Comparison of ENCODE assay signal across 8 mouse cellular contexts in genomic region chr4:152213760-152214480, GRCm38 (mm10). TPM values are rescaled to one million over a fixed set of nuclear protein-coding genes. Genes with fewer than 3 reads are reported as not detected.
A peak's percentile ranks its signal among the peaks of the same experiment; 100 is the strongest.
DNase-seq lines count a peak whose midpoint lies in the region; ATAC-seq and TF ChIP-seq lines count a peak whose summit lies in the region.

No protein-coding gene starts in this region.

- peak; percentile 81 for TF ChIP-seq CTCF in bone marrow macrophage, adult 2 months (IDR thresholded peaks at IDR 0.05; ENCODE audit: low read depth, low read length)
- TF ChIP-seq CTCF in embryonic fibroblast, embryonic 13.5 days (IDR thresholded peaks at IDR 0.05; ENCODE audit: borderline replicate concordance, insufficient read depth, low read length) = peak; percentile 90; the same call in 1 of the 2 replicates

- peaks cover 16% of the 10 kb centered on the region for H3K36me3 ChIP-seq in heart, embryonic 12.5 days
- no peaks in the 10 kb centered on the region; the same call in 1 of the 2 replicates for H3K36me3 ChIP-seq in kidney, embryonic 16.5 days (ENCODE audit: insufficient read depth, low read length)

- H3K9me3 ChIP-seq in heart, embryonic 12.5 days (replicated peaks) = no peaks in the 10 kb centered on the region
- no peaks in the 10 kb centered on the region for H3K9me3 ChIP-seq in kidney, embryonic 16.5 days (ENCODE audit: low read length)

- no peaks in the 10 kb centered on the region; the same call in 1 of the 2 replicates for H3K27me3 ChIP-seq in heart, embryonic 12.5 days (replicated peaks)
- no peaks in the 10 kb centered on the region for H3K27me3 ChIP-seq in kidney, embryonic 16.5 days (ENCODE audit: insufficient read depth, low read length)

- no peak overlapping the region for H3K27ac ChIP-seq in bone marrow macrophage, adult 2 months (ENCODE audit: insufficient read depth, low read depth, low read length)
- no peak overlapping the region for H3K27ac ChIP-seq in embryonic fibroblast, embryonic 13.5 days (ENCODE audit: insufficient read depth, low read length)
- H3K27ac ChIP-seq in heart, embryonic 12.5 days (ENCODE audit: poor library complexity, severe bottlenecking) = no peak overlapping the region
- H3K27ac ChIP-seq in kidney, embryonic 16.5 days (ENCODE audit: low read length) = no peak overlapping the region

- H3K4me1 ChIP-seq in bone marrow macrophage, adult 2 months (ENCODE audit: control insufficient read depth, insufficient read depth, low read length) = peaks cover 3% of the 10 kb centered on the region
- peaks cover 7% of the 10 kb centered on the region; the same call in 1 of the 2 replicates for H3K4me1 ChIP-seq in embryonic fibroblast, embryonic 13.5 days (ENCODE audit: control insufficient read depth, insufficient read depth, low read length)
- peaks cover 28% of the 10 kb centered on the region for H3K4me1 ChIP-seq in heart, embryonic 12.5 days (replicated peaks)
- peaks cover 3% of the 10 kb centered on the region for H3K4me1 ChIP-seq in kidney, embryonic 16.5 days (ENCODE audit: insufficient read depth, low read length)

- TF ChIP-seq POLR2A in bone marrow macrophage, adult 2 months (IDR thresholded peaks at IDR 0.05; ENCODE audit: borderline replicate concordance, low read depth, low read length) = no peak
- TF ChIP-seq POLR2A in embryonic fibroblast, embryonic 13.5 days (IDR thresholded peaks at IDR 0.05; ENCODE audit: low read depth, low read length) = no peak

- no peak overlapping the region for H3K4me3 ChIP-seq in bone marrow macrophage, adult 2 months (ENCODE audit: insufficient read depth, low read length)
- H3K4me3 ChIP-seq in embryonic fibroblast, embryonic 13.5 days (ENCODE audit: insufficient read depth, low read length) = no peak overlapping the region
- H3K4me3 ChIP-seq in heart, embryonic 12.5 days = no peak overlapping the region
- no peak overlapping the region for H3K4me3 ChIP-seq in kidney, embryonic 16.5 days (ENCODE audit: low read length)

- 0 out of 2 replicates have a peak, but pooled peaks have one; percentile 16 for ATAC-seq in heart, embryonic 12.5 days (ENCODE audit: insufficient number of reproducible peaks, low FRiP score)
- peak; percentile 59; the same call in 1 of the 2 replicates for ATAC-seq in kidney, embryonic 16.5 days (ENCODE audit: low FRiP score, low TSS enrichment)

- WGBS in heart, embryonic 12.5 days = 33% methylated on average over 6 of the region's 6 CpGs
- WGBS in kidney, embryonic 16.5 days = 38% methylated on average over 6 of the region's 6 CpGs

- H3K4me2 ChIP-seq in heart, embryonic 12.5 days = no peak overlapping the region
- no peak overlapping the region for H3K4me2 ChIP-seq in kidney, embryonic 16.5 days (replicated peaks; ENCODE audit: low read depth, low read length)

- DNase-seq in CD4-positive helper T cell, adult 2 months (ENCODE audit: low read depth, low spot score) = peak; percentile 84
- DNase-seq in liver = peak; percentile 87
- DNase-seq in naive thymus-derived CD4-positive, alpha-beta T cell, adult 2 months (ENCODE audit: low read depth) = peak; percentile 93
- DNase-seq in spleen, postnatal 4 days (ENCODE audit: low spot score in 2 of 2) = peak; percentile 84 to 97

- H3K9ac ChIP-seq in heart, embryonic 12.5 days = no peak overlapping the region
- no peak overlapping the region for H3K9ac ChIP-seq in kidney, embryonic 16.5 days (replicated peaks; ENCODE audit: low read length)

RNA-seq across cellular contexts. Expression of gene Acot7, which starts 36.0 kb away (rescaled TPM):
- 39.0 and 46.2 TPM in 2 replicates for polyA plus RNA-seq in bone marrow macrophage, adult 2 months (2012; ENCODE audit: insufficient read depth, insufficient read length, missing spikeins)
- polyA plus RNA-seq in embryonic fibroblast, embryonic 13.5 days (2011; ENCODE audit: insufficient read length, low read depth, missing spikeins) = 79.9 and 108 TPM in 2 replicates
- polyA plus RNA-seq in heart, embryonic 12.5 days (2016; fragmentation: Nextera tagmentation; extraction: Ambion mirVana) = 63.4 and 64.6 TPM in 2 replicates
- 75.1 and 76.4 TPM in 2 replicates for polyA plus RNA-seq in kidney, embryonic 16.5 days (2015; fragmentation: Nextera tagmentation; extraction: Ambion mirVana)

RNA-seq across cellular contexts. Expression of gene Hes2, which starts 55.3 kb away (rescaled TPM):
- polyA plus RNA-seq in bone marrow macrophage, adult 2 months (2012; ENCODE audit: insufficient read depth, insufficient read length, missing spikeins) = not detected in 2 replicates
- polyA plus RNA-seq in embryonic fibroblast, embryonic 13.5 days (2011; ENCODE audit: insufficient read length, low read depth, missing spikeins) = not detected in 2 replicates
- not detected in 2 replicates for polyA plus RNA-seq in heart, embryonic 12.5 days (2016; fragmentation: Nextera tagmentation; extraction: Ambion mirVana)
- polyA plus RNA-seq in kidney, embryonic 16.5 days (2015; fragmentation: Nextera tagmentation; extraction: Ambion mirVana) = 0.14 and 0.57 TPM in 2 replicates
